20 mouse cellular contexts compared by ENCODE assay signal in the genomic region with DNA sequence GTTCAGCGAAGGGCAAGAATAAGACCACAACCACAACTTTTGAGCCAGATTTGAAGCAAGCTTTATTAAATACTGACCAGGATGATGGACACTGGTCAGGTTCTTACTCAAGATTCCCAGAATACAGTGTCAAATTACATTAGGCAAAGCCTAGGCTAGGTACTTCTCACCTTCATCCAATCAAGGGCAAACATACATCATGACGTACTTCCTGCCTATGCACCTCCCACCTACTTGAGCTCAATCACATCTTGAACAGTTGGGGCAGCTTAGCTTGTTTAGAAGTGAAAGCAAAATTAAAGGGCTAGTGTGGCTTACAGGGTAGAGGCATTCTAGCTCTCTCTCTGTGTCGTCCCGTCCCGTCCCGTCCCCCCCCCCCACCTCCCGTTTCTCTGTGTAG.
"Had no signal": no experiment of that assay in that cellular context is flagged by ENCODE, and none has a peak within 500 bp of the region (broad histone marks: within the 10 kb centered on the region; RNA-seq: fewer than 3 reads in every experiment).

No protein-coding gene starts in this region.

- H3K4me1 ChIP-seq: kidney, embryonic 15.5 days; midbrain, embryonic 12.5 days; midbrain, embryonic 15.5 days; neural tube, embryonic 12.5 days; neural tube, embryonic 15.5 days; stomach, embryonic 15.5 days had no signal

- DNase-seq: kidney, adult 8-10 months; kidney, postnatal 10 days; kidney, postnatal 36 days; layer of hippocampus, postnatal 36 days; liver, embryonic 13.5 days; lung, adult 2 months; lung, postnatal 14 days; retina, postnatal 1 day; right cerebral cortex, postnatal 25 days; spleen, adult 18-20 months; thymus, adult 2 months; thymus, postnatal 14 days; thymus, postnatal 4 days had no signal

- H3K27me3 ChIP-seq: kidney, embryonic 15.5 days; liver, embryonic 13.5 days; midbrain, embryonic 12.5 days; midbrain, embryonic 15.5 days; neural tube, embryonic 12.5 days; neural tube, embryonic 15.5 days; stomach, embryonic 15.5 days had no signal

- H3K27ac ChIP-seq: kidney, embryonic 15.5 days; left cerebral cortex, adult 2 months; liver, embryonic 13.5 days; midbrain, embryonic 12.5 days; midbrain, embryonic 15.5 days; neural tube, embryonic 12.5 days; neural tube, embryonic 15.5 days; stomach, embryonic 15.5 days had no signal

- H3K9me3 ChIP-seq: kidney, embryonic 15.5 days; liver, embryonic 13.5 days; midbrain, embryonic 12.5 days; midbrain, embryonic 15.5 days; neural tube, embryonic 12.5 days; neural tube, embryonic 15.5 days; stomach, embryonic 15.5 days had no signal

- ATAC-seq: midbrain, embryonic 15.5 days had no signal

- H3K4me2 ChIP-seq: kidney, embryonic 15.5 days; liver, embryonic 13.5 days; midbrain, embryonic 12.5 days; midbrain, embryonic 15.5 days; neural tube, embryonic 12.5 days; neural tube, embryonic 15.5 days; stomach, embryonic 15.5 days had no signal

- H3K4me3 ChIP-seq: kidney, embryonic 15.5 days; left cerebral cortex, adult 2 months; liver, embryonic 13.5 days; midbrain, embryonic 12.5 days; midbrain, embryonic 15.5 days; neural tube, embryonic 12.5 days; neural tube, embryonic 15.5 days; stomach, embryonic 15.5 days had no signal

- H3K9ac ChIP-seq: kidney, embryonic 15.5 days; liver, embryonic 13.5 days; midbrain, embryonic 12.5 days; midbrain, embryonic 15.5 days; neural tube, embryonic 12.5 days; neural tube, embryonic 15.5 days; stomach, embryonic 15.5 days had no signal

- H3K36me3 ChIP-seq: kidney, embryonic 15.5 days; liver, embryonic 13.5 days; midbrain, embryonic 12.5 days; midbrain, embryonic 15.5 days; neural tube, embryonic 12.5 days; neural tube, embryonic 15.5 days; stomach, embryonic 15.5 days had no signal
